Mouse (Mus musculus): ENCODE data around the gene Bend3. TPM values are rescaled to one million over a fixed set of nuclear protein-coding genes. Genes with fewer than 3 reads are reported as not detected.

The Bend3 gene
- polyA plus RNA-seq, 1 experiment from 2014 or later = 2.3 TPM

- no peak for ATAC-seq (ENCODE audit: low read depth)
- 92% methylated on average over 7 of the region's 7 CpGs for WGBS
- H3K9me3 ChIP-seq (ENCODE audit: control insufficient read depth, low read length) = no peaks in the 10 kb centered on the region
Observed at GRCm38 (mm10) chr10:43537652-43538051, 59.0 kb downstream of the Bend3 start.

DNA sequence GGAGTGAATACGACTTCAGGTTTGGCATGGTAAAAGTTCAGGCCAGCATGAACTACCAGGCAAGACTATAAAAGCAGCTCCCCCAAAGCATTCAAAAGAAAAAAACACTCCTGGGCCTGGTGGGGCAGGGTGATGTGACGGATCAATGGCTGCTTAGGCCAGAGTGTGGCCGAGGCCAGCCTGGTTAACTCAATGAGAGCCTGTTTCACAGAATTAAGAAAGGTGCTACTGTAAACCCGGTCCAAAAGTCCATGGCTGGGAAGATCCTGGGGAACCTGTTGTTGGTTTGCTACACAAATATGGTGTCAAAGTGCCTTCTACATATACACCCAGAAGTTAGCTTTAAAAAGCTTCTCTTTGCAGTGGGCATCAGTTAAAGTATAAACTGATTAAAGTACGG lies 60.2 kb downstream of the Bend3 start:
- Histone ChIP-seq H3K27ac (ENCODE audit: low read length) (no peak overlapping the region), H3K4me1 (replicated peaks; ENCODE audit: control insufficient read depth, insufficient read depth, low read length) (peaks cover 9% of the 10 kb centered on the region), H3K9me3 (ENCODE audit: control insufficient read depth, low read length) (no peaks in the 10 kb centered on the region), H3K4me2 (ENCODE audit: low read depth, low read length) (no peak overlapping the region), H3K36me3 (ENCODE audit: control insufficient read depth, insufficient read depth, low read length) (no peaks in the 10 kb centered on the region), H3K27me3 (ENCODE audit: control insufficient read depth, insufficient read depth, low read depth, low read length) (no peaks in the 10 kb centered on the region), H3K4me3 (ENCODE audit: low read length) (no peak overlapping the region), H3K9ac (ENCODE audit: low read length) (no peak overlapping the region)
- no peak for ATAC-seq (ENCODE audit: low read depth)
- WGBS = 88% methylated on average over 5 of the region's 5 CpGs

More at GRCm38 (mm10) chr10:43537652-43538051, 59.0 kb downstream of the Bend3 start:
- H3K4me2 ChIP-seq (ENCODE audit: low read depth, low read length) = no peak overlapping the region
- no peak overlapping the region for H3K27ac ChIP-seq (ENCODE audit: low read length)
- no peak overlapping the region for H3K4me3 ChIP-seq (ENCODE audit: low read length)
- no peaks in the 10 kb centered on the region for H3K36me3 ChIP-seq (ENCODE audit: control insufficient read depth, insufficient read depth, low read length)
- no peak overlapping the region for H3K9ac ChIP-seq (ENCODE audit: low read length)
- H3K27me3 ChIP-seq (ENCODE audit: control insufficient read depth, insufficient read depth, low read depth, low read length) = no peaks in the 10 kb centered on the region
- peaks cover 9% of the 10 kb centered on the region for H3K4me1 ChIP-seq (replicated peaks; ENCODE audit: control insufficient read depth, insufficient read depth, low read length)

- H3K9ac ChIP-seq (ENCODE audit: low read length) = peak overlapping the region; percentile 97
- peak overlapping the region; percentile 58 for H3K4me2 ChIP-seq (ENCODE audit: low read depth, low read length)
- no peaks in the 10 kb centered on the region for H3K27me3 ChIP-seq (ENCODE audit: control insufficient read depth, insufficient read depth, low read depth, low read length)
- no peak overlapping the region for H3K27ac ChIP-seq (ENCODE audit: low read length)
- ATAC-seq (ENCODE audit: low read depth) = no peak
- H3K4me1 ChIP-seq (replicated peaks; ENCODE audit: control insufficient read depth, insufficient read depth, low read length) = peaks cover 9% of the 10 kb centered on the region
- WGBS = 14% methylated on average over 12 of the region's 12 CpGs
- H3K36me3 ChIP-seq (ENCODE audit: control insufficient read depth, insufficient read depth, low read length) = no peaks in the 10 kb centered on the region
- no peaks in the 10 kb centered on the region for H3K9me3 ChIP-seq (ENCODE audit: control insufficient read depth, low read length)
- H3K4me3 ChIP-seq (ENCODE audit: low read length) = peak overlapping the region; percentile 93
Observed at GRCm38 (mm10) chr10:43539746-43540310, 61.2 kb downstream of the Bend3 start.

- ATAC-seq (ENCODE audit: low read depth) = peak; percentile 100
- Histone ChIP-seq H3K27me3 (ENCODE audit: control insufficient read depth, insufficient read depth, low read depth, low read length) (no peaks in the 10 kb centered on the region), H3K4me2 (ENCODE audit: low read depth, low read length) (peak within 1 kb of the TSS; percentile 58), H3K9me3 (ENCODE audit: control insufficient read depth, low read length) (no peaks in the 10 kb centered on the region), H3K36me3 (ENCODE audit: control insufficient read depth, insufficient read depth, low read length) (no peaks in the 10 kb centered on the region), H3K9ac (ENCODE audit: low read length) (peak within 1 kb of the TSS; percentile 97), H3K27ac (ENCODE audit: low read length) (peak within 1 kb of the TSS; percentile 70), H3K4me3 (ENCODE audit: low read length) (peak within 1 kb of the TSS; percentile 93), H3K4me1 (replicated peaks; ENCODE audit: control insufficient read depth, insufficient read depth, low read length) (peaks cover 9% of the 10 kb centered on the region)
- under 1% methylated on average over 45 of the region's 56 CpGs for WGBS
Observed at GRCm38 (mm10) chr10:43540442-43541152, 62.0 kb downstream of the Bend3 start, which contains the start of gene 1700021F05Rik. TSS of gene 1700021F05Rik (minus strand) at chr10:43540994.

DNA sequence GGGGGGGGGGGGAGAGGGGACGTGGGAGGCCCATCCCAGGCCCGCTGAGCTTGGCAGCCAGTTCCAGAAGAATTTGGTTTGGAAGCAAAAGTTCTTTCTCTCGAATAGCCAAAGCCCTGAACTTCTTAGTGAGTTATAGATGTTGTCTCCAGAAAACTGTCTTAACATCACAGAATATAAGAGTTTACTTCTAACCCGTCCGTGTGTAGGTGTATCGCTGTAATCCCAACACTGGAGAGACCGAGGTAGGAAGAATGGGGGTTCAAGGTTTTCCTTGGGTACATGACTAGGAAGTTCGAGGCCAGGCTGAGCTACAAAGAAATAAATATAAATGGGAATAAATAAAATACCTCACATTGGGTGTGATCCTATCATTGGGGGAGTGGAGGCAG lies 62.5 kb downstream of the Bend3 start:
- Histone ChIP-seq H3K36me3 (ENCODE audit: control insufficient read depth, insufficient read depth, low read length) (no peaks in the 10 kb centered on the region), H3K27me3 (ENCODE audit: control insufficient read depth, insufficient read depth, low read depth, low read length) (no peaks in the 10 kb centered on the region), H3K4me3 (ENCODE audit: low read length) (peak overlapping the region; percentile 93), H3K27ac (ENCODE audit: low read length) (no peak overlapping the region), H3K4me2 (ENCODE audit: low read depth, low read length) (peak overlapping the region; percentile 48), H3K4me1 (replicated peaks; ENCODE audit: control insufficient read depth, insufficient read depth, low read length) (peaks cover 9% of the 10 kb centered on the region), H3K9me3 (ENCODE audit: control insufficient read depth, low read length) (no peaks in the 10 kb centered on the region), H3K9ac (ENCODE audit: low read length) (peak overlapping the region; percentile 97; the same call in 1 of the 2 replicates)
- WGBS = 40% methylated on average over 7 of the region's 8 CpGs
- ATAC-seq (ENCODE audit: low read depth) = no peak

- WGBS = 60% methylated on average over 5 of the region's 5 CpGs
- Histone ChIP-seq H3K4me3 (ENCODE audit: low read length) (no peak overlapping the region), H3K36me3 (ENCODE audit: control insufficient read depth, insufficient read depth, low read length) (no peaks in the 10 kb centered on the region), H3K27ac (ENCODE audit: low read length) (no peak overlapping the region), H3K9me3 (ENCODE audit: control insufficient read depth, low read length) (no peaks in the 10 kb centered on the region), H3K4me1 (replicated peaks; ENCODE audit: control insufficient read depth, insufficient read depth, low read length) (no peaks in the 10 kb centered on the region), H3K9ac (ENCODE audit: low read length) (no peak overlapping the region), H3K4me2 (ENCODE audit: low read depth, low read length) (no peak overlapping the region), H3K27me3 (ENCODE audit: control insufficient read depth, insufficient read depth, low read depth, low read length) (no peaks in the 10 kb centered on the region)
- ATAC-seq (ENCODE audit: low read depth) = no peak
Observed at GRCm38 (mm10) chr10:43549411-43549810, 70.8 kb downstream of the Bend3 start.

DNA sequence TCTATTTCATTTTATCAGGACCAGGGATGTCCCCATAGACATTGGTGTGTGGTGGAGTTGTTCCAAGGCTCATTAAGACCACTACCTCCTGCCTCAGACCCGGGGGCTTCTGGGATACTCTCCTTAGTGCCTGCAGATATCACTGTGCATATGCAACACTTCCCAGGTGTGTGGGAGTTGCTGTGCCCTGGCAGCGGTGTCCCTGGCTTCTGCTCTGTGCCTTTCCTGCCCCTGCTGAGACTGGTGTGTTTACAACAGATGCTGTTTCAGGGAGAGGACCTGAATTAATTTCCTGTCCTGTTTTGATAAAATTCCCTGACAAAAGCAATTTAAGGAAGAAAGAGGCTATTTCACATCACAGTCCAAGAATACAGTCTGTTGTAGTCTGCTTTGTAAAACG lies 72.3 kb downstream of the Bend3 start:
- 31% methylated on average over 3 of the region's 3 CpGs for WGBS
- no peak for ATAC-seq (ENCODE audit: low read depth)
- Histone ChIP-seq H3K9me3 (ENCODE audit: control insufficient read depth, low read length) (no peaks in the 10 kb centered on the region), H3K9ac (ENCODE audit: low read length) (no peak overlapping the region), H3K4me1 (replicated peaks; ENCODE audit: control insufficient read depth, insufficient read depth, low read length) (no peaks in the 10 kb centered on the region), H3K36me3 (ENCODE audit: control insufficient read depth, insufficient read depth, low read length) (no peaks in the 10 kb centered on the region), H3K27me3 (ENCODE audit: control insufficient read depth, insufficient read depth, low read depth, low read length) (no peaks in the 10 kb centered on the region), H3K4me2 (ENCODE audit: low read depth, low read length) (no peak overlapping the region), H3K4me3 (ENCODE audit: low read length) (no peak overlapping the region), H3K27ac (ENCODE audit: low read length) (no peak overlapping the region)

DNA sequence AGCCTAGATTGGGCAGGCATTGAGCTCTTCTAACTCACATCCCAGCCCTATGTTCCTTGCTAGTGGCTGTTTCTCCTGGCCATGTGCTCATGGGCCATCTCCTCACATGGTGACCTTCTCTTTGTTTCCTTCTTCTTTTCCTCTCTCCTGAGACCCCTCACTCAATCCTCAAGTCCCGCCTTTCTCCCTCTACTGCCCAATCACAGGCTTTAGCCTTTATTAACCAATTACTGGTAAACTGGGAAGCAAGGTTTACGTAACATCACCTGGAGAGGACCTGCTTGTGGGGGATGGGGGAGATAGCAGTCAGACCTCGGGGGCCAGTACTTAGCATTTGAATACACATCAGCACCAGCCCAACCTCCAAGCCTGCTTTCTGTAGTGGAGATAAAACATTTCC lies 72.8 kb downstream of the Bend3 start:
- WGBS = 21% methylated on average over 3 of the region's 3 CpGs

GRCm38 (mm10) chr10:43557630-43558165 lies 79.1 kb downstream of the Bend3 start:
- WGBS = 80% methylated on average over 5 of the region's 5 CpGs

More for the DNA sequence above, 72.8 kb downstream of the Bend3 start:
- H3K9me3 ChIP-seq (ENCODE audit: control insufficient read depth, low read length) = no peaks in the 10 kb centered on the region
- H3K9ac ChIP-seq (ENCODE audit: low read length) = no peak overlapping the region
- H3K27ac ChIP-seq (ENCODE audit: low read length) = no peak overlapping the region
- H3K4me3 ChIP-seq (ENCODE audit: low read length) = no peak overlapping the region
- no peaks in the 10 kb centered on the region for H3K36me3 ChIP-seq (ENCODE audit: control insufficient read depth, insufficient read depth, low read length)
- H3K4me2 ChIP-seq (ENCODE audit: low read depth, low read length) = no peak overlapping the region
- no peak for ATAC-seq (ENCODE audit: low read depth)
- H3K27me3 ChIP-seq (ENCODE audit: control insufficient read depth, insufficient read depth, low read depth, low read length) = no peaks in the 10 kb centered on the region
- H3K4me1 ChIP-seq (replicated peaks; ENCODE audit: control insufficient read depth, insufficient read depth, low read length) = no peaks in the 10 kb centered on the region

More at GRCm38 (mm10) chr10:43557630-43558165, 79.1 kb downstream of the Bend3 start:
- Histone ChIP-seq H3K27ac (ENCODE audit: low read length) (no peak overlapping the region), H3K4me2 (ENCODE audit: low read depth, low read length) (no peak overlapping the region), H3K36me3 (ENCODE audit: control insufficient read depth, insufficient read depth, low read length) (no peaks in the 10 kb centered on the region), H3K9ac (ENCODE audit: low read length) (no peak overlapping the region), H3K4me3 (ENCODE audit: low read length) (no peak overlapping the region), H3K27me3 (ENCODE audit: control insufficient read depth, insufficient read depth, low read depth, low read length) (no peaks in the 10 kb centered on the region), H3K9me3 (ENCODE audit: control insufficient read depth, low read length) (no peaks in the 10 kb centered on the region), H3K4me1 (replicated peaks; ENCODE audit: control insufficient read depth, insufficient read depth, low read length) (no peaks in the 10 kb centered on the region)
- ATAC-seq (ENCODE audit: low read depth) = no peak

Data from lung, embryonic 16.5 days (tissue).